Mouse (Mus musculus): ENCODE results near the gene Acy3. TPM values are rescaled to one million over a fixed set of nuclear protein-coding genes. Genes with fewer than 3 reads are reported as not detected.

Acy3 gene
- polyA plus RNA-seq, 1 experiment from 2014 or later: 7.8 TPM

DNA sequence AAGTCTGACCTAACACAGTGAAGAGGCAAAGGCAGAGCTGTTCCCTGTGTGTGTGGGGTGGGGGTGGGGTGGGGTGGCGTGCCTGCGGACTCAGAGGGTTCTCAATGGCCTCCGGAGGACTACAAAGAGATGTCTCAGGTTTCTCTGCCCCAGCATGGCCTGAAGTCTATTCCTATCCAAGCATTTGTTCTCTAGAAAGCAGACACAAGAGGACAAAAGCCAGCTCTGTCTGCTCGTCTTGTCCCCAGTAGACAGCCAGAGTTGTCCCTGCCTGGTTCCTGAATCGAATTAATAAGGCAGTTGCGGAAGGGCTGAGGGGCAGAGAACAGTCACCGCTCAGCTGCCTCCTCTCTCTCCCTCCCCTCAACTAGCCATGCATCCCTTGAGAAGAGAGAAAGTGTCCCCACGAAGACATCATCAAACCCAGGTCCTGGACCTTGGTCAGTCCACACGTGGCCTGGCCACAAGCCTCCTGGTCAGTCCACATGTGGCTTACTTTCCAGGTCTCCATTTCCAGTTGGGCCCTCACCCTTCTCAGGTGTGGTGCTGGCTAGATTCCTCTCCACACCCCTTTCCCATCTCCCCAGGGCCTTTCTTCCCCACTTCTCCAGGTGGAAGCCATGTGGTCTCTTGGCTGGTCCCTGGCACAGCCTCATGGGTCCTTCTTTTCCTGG is 2.7 kb upstream of the Acy3 start:
- no peaks in the 10 kb centered on the region for H3K36me3 ChIP-seq (ENCODE audit: control insufficient read depth, insufficient read depth, low read length)
- H3K4me3 ChIP-seq (ENCODE audit: low read depth, low read length): no peak overlapping the region
- 48% methylated on average over 9 of the region's 9 CpGs for WGBS
- ATAC-seq (ENCODE audit: insufficient number of reproducible peaks, insufficient read depth, low FRiP score, low read depth): no peak
- no peak overlapping the region for H3K27ac ChIP-seq (ENCODE audit: low read length)
- no peaks in the 10 kb centered on the region for H3K27me3 ChIP-seq (ENCODE audit: control insufficient read depth, insufficient read depth, low read length)
- no peak overlapping the region for H3K4me2 ChIP-seq (replicated peaks; ENCODE audit: low read depth, low read length)
- no peaks in the 10 kb centered on the region for H3K9me3 ChIP-seq (ENCODE audit: control insufficient read depth, low read depth, low read length)
- peaks cover 14% of the 10 kb centered on the region for H3K4me1 ChIP-seq (ENCODE audit: control insufficient read depth, insufficient read depth, low read length)
- no peak overlapping the region for H3K9ac ChIP-seq (replicated peaks; ENCODE audit: low read depth, low read length)

GRCm38 (mm10) chr19:3985261-3985681 is 1.1 kb upstream of the Acy3 start:
- Histone ChIP-seq H3K9me3 (ENCODE audit: control insufficient read depth, low read depth, low read length) (no peaks in the 10 kb centered on the region), H3K4me3 (ENCODE audit: low read depth, low read length) (no peak overlapping the region), H3K27me3 (ENCODE audit: control insufficient read depth, insufficient read depth, low read length) (no peaks in the 10 kb centered on the region), H3K4me2 (replicated peaks; ENCODE audit: low read depth, low read length) (no peak overlapping the region), H3K36me3 (ENCODE audit: control insufficient read depth, insufficient read depth, low read length) (no peaks in the 10 kb centered on the region), H3K27ac (ENCODE audit: low read length) (no peak overlapping the region), H3K4me1 (ENCODE audit: control insufficient read depth, insufficient read depth, low read length) (peaks cover 14% of the 10 kb centered on the region), H3K9ac (replicated peaks; ENCODE audit: low read depth, low read length) (no peak overlapping the region)
- 35% methylated on average over 8 of the region's 8 CpGs for WGBS
- ATAC-seq (ENCODE audit: insufficient number of reproducible peaks, insufficient read depth, low FRiP score, low read depth): no peak

DNA sequence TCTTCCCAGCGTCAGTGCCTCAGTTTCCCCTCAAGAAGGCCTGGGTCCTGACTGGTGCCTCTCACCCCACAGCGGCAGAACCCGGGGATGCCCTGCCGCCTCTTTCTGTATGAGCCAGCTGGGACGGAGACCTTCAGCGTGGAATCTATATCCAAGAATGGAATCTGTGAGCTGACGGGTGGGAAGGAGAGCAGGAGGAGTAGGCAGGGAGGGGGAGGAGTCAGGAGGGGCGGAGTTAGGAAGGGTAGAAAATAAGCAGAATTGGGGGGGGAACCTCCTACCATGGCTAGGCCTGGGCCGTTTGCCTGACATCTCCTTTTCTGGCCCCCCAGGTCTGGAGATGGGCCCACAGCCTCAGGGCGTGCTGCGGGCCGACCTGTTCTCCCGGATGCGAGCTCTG is 1.7 kb downstream of the Acy3 start:
- H3K27ac ChIP-seq (ENCODE audit: low read length): no peak overlapping the region
- no peaks in the 10 kb centered on the region for H3K9me3 ChIP-seq (ENCODE audit: control insufficient read depth, low read depth, low read length)
- H3K4me1 ChIP-seq (ENCODE audit: control insufficient read depth, insufficient read depth, low read length): peaks cover 14% of the 10 kb centered on the region
- H3K36me3 ChIP-seq (ENCODE audit: control insufficient read depth, insufficient read depth, low read length): no peaks in the 10 kb centered on the region
- no peak overlapping the region for H3K4me2 ChIP-seq (replicated peaks; ENCODE audit: low read depth, low read length)
- 84% methylated on average over 14 of the region's 14 CpGs for WGBS
- H3K27me3 ChIP-seq (ENCODE audit: control insufficient read depth, insufficient read depth, low read length): no peaks in the 10 kb centered on the region
- H3K4me3 ChIP-seq (ENCODE audit: low read depth, low read length): no peak overlapping the region
- H3K9ac ChIP-seq (replicated peaks; ENCODE audit: low read depth, low read length): no peak overlapping the region
- ATAC-seq (ENCODE audit: insufficient number of reproducible peaks, insufficient read depth, low FRiP score, low read depth): no peak

GRCm38 (mm10) chr19:3988750-3989149 is 2.4 kb downstream of the Acy3 start:
- WGBS: 90% methylated on average over 4 of the region's 4 CpGs

GRCm38 (mm10) chr19:3990804-3991203 is 4.4 kb downstream of the Acy3 start:
- no peak for ATAC-seq (ENCODE audit: insufficient number of reproducible peaks, insufficient read depth, low FRiP score, low read depth)
- Histone ChIP-seq H3K4me3 (ENCODE audit: low read depth, low read length) (no peak overlapping the region), H3K9ac (replicated peaks; ENCODE audit: low read depth, low read length) (no peak overlapping the region), H3K27me3 (ENCODE audit: control insufficient read depth, insufficient read depth, low read length) (no peaks in the 10 kb centered on the region), H3K36me3 (ENCODE audit: control insufficient read depth, insufficient read depth, low read length) (no peaks in the 10 kb centered on the region), H3K4me1 (ENCODE audit: control insufficient read depth, insufficient read depth, low read length) (peaks cover 7% of the 10 kb centered on the region), H3K4me2 (replicated peaks; ENCODE audit: low read depth, low read length) (no peak overlapping the region), H3K9me3 (ENCODE audit: control insufficient read depth, low read depth, low read length) (no peaks in the 10 kb centered on the region), H3K27ac (ENCODE audit: low read length) (no peak overlapping the region)
- WGBS: 17% methylated on average over 6 of the region's 6 CpGs

More at GRCm38 (mm10) chr19:3988750-3989149, 2.4 kb downstream of the Acy3 start:
- Histone ChIP-seq H3K4me3 (ENCODE audit: low read depth, low read length) (no peak overlapping the region), H3K27me3 (ENCODE audit: control insufficient read depth, insufficient read depth, low read length) (no peaks in the 10 kb centered on the region), H3K4me1 (ENCODE audit: control insufficient read depth, insufficient read depth, low read length) (peaks cover 11% of the 10 kb centered on the region), H3K4me2 (replicated peaks; ENCODE audit: low read depth, low read length) (no peak overlapping the region), H3K27ac (ENCODE audit: low read length) (no peak overlapping the region), H3K9me3 (ENCODE audit: control insufficient read depth, low read depth, low read length) (no peaks in the 10 kb centered on the region), H3K36me3 (ENCODE audit: control insufficient read depth, insufficient read depth, low read length) (no peaks in the 10 kb centered on the region), H3K9ac (replicated peaks; ENCODE audit: low read depth, low read length) (no peak overlapping the region)
- ATAC-seq (ENCODE audit: insufficient number of reproducible peaks, insufficient read depth, low FRiP score, low read depth): no peak

- H3K4me3 ChIP-seq (ENCODE audit: low read depth, low read length): no peak overlapping the region
- no peak overlapping the region for H3K27ac ChIP-seq (ENCODE audit: low read length)
- ATAC-seq (ENCODE audit: insufficient number of reproducible peaks, insufficient read depth, low FRiP score, low read depth): no peak
- WGBS: 97% methylated on average over 3 of the region's 3 CpGs
- no peak overlapping the region for H3K9ac ChIP-seq (replicated peaks; ENCODE audit: low read depth, low read length)
- peaks cover 5% of the 10 kb centered on the region for H3K4me1 ChIP-seq (ENCODE audit: control insufficient read depth, insufficient read depth, low read length)
- no peaks in the 10 kb centered on the region for H3K27me3 ChIP-seq (ENCODE audit: control insufficient read depth, insufficient read depth, low read length)
- no peak overlapping the region for H3K4me2 ChIP-seq (replicated peaks; ENCODE audit: low read depth, low read length)
- no peaks in the 10 kb centered on the region for H3K36me3 ChIP-seq (ENCODE audit: control insufficient read depth, insufficient read depth, low read length)
- no peaks in the 10 kb centered on the region for H3K9me3 ChIP-seq (ENCODE audit: control insufficient read depth, low read depth, low read length)
Observed at GRCm38 (mm10) chr19:3991562-3991961, 5.2 kb downstream of the Acy3 start.

DNA sequence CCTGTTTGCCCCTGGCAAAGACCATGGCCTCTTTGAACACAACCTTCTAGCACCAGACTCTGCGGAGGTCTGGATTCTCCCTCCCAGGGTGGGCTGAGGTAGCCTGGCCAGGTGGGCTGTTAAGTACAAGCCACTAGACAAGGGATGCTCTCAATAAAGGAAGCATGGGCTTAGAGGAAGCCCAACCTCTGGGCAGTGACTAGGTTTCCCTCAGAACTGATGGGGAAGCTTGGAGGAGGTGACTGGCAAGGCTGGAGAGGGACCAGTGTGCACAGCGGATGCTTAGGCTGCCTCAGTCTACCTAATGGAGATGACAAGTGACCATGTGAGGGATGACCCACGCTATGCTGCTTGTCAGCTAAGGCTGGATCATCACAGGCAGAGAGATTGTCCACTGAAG is 5.6 kb downstream of the Acy3 start:
- no peak overlapping the region for H3K4me3 ChIP-seq (ENCODE audit: low read depth, low read length)
- peaks cover under 1% of the 10 kb centered on the region; the same call in 1 of the 2 replicates for H3K4me1 ChIP-seq (ENCODE audit: control insufficient read depth, insufficient read depth, low read length)
- ATAC-seq (ENCODE audit: insufficient number of reproducible peaks, insufficient read depth, low FRiP score, low read depth): no peak
- H3K27me3 ChIP-seq (ENCODE audit: control insufficient read depth, insufficient read depth, low read length): no peaks in the 10 kb centered on the region
- no peak overlapping the region for H3K4me2 ChIP-seq (replicated peaks; ENCODE audit: low read depth, low read length)
- H3K9ac ChIP-seq (replicated peaks; ENCODE audit: low read depth, low read length): no peak overlapping the region
- H3K36me3 ChIP-seq (ENCODE audit: control insufficient read depth, insufficient read depth, low read length): no peaks in the 10 kb centered on the region
- WGBS: 80% methylated on average over 3 of the region's 3 CpGs
- no peak overlapping the region for H3K27ac ChIP-seq (ENCODE audit: low read length)
- no peaks in the 10 kb centered on the region for H3K9me3 ChIP-seq (ENCODE audit: control insufficient read depth, low read depth, low read length)

DNA sequence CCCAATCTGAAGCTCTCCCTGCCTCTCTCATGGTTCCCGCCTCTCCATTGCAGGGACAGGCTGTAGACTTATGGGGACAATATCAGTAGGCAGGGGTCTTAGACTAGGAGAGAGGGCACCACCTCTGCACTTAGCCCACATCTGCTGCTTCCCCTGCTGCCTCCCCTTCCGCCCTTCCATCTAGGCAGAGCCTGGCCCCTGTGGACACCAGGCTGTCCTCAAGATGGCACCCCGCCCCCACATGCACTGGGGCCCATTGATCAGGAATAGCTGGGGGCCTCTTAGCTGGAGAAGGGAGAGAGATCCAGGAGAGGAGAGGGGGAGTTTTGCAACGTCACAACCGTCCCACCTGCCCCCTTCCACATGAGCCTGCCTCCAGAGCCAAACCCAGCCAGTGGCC is 6.0 kb downstream of the Acy3 start, which contains the start of gene Tbx10:
Gene Tbx10, plus strand, starts transcription at position 337 of the 400 bp plus-strand sequence.
- Histone ChIP-seq H3K9ac (replicated peaks; ENCODE audit: low read depth, low read length) (no peak within 1 kb of the TSS), H3K27me3 (ENCODE audit: control insufficient read depth, insufficient read depth, low read length) (no peaks in the 10 kb centered on the region), H3K27ac (ENCODE audit: low read length) (no peak within 1 kb of the TSS), H3K36me3 (ENCODE audit: control insufficient read depth, insufficient read depth, low read length) (no peaks in the 10 kb centered on the region), H3K4me1 (ENCODE audit: control insufficient read depth, insufficient read depth, low read length) (no peaks in the 10 kb centered on the region), H3K4me2 (replicated peaks; ENCODE audit: low read depth, low read length) (no peak within 1 kb of the TSS), H3K9me3 (ENCODE audit: control insufficient read depth, low read depth, low read length) (no peaks in the 10 kb centered on the region), H3K4me3 (ENCODE audit: low read depth, low read length) (no peak within 1 kb of the TSS)
- ATAC-seq (ENCODE audit: insufficient number of reproducible peaks, insufficient read depth, low FRiP score, low read depth): no peak
- 64% methylated on average over 5 of the region's 5 CpGs for WGBS

- Histone ChIP-seq H3K27ac (ENCODE audit: low read length) (no peak overlapping the region), H3K9me3 (ENCODE audit: control insufficient read depth, low read depth, low read length) (no peaks in the 10 kb centered on the region), H3K4me3 (ENCODE audit: low read depth, low read length) (no peak overlapping the region), H3K4me1 (ENCODE audit: control insufficient read depth, insufficient read depth, low read length) (peaks cover 6% of the 10 kb centered on the region; the same call in 1 of the 2 replicates), H3K9ac (replicated peaks; ENCODE audit: low read depth, low read length) (no peak overlapping the region), H3K36me3 (ENCODE audit: control insufficient read depth, insufficient read depth, low read length) (no peaks in the 10 kb centered on the region), H3K4me2 (replicated peaks; ENCODE audit: low read depth, low read length) (no peak overlapping the region), H3K27me3 (ENCODE audit: control insufficient read depth, insufficient read depth, low read length) (no peaks in the 10 kb centered on the region)
- WGBS: 58% methylated on average over 6 of the region's 6 CpGs
- no peak for ATAC-seq (ENCODE audit: insufficient number of reproducible peaks, insufficient read depth, low FRiP score, low read depth)
Observed at GRCm38 (mm10) chr19:3994932-3995331, 8.6 kb downstream of the Acy3 start.
